Mouse (Mus musculus) ES-Bruce4 (cell line): ENCODE results near the gene 4931440F15Rik.

Experiments
- CTCF ChIP-seq: IDR thresholded peaks from one replicate; pipeline ENCODE4 v1.8.1; 2011; ENCODE audit warnings: low read depth, low read length
- EP300 ChIP-seq: IDR thresholded peaks from 2 replicates; pipeline ENCODE4 v1.6.1; 2011; ENCODE audit warnings: low read depth, low read length; ENCODE audit not compliant: insufficient read depth
- POLR2A ChIP-seq: IDR thresholded peaks from one replicate; pipeline ENCODE4 v1.8.1; 2011; ENCODE audit warnings: low read length; ENCODE audit not compliant: insufficient read depth

- TF ChIP-seq POLR2A (no peak), CTCF (no peak), EP300 (no peak)
Measured at GRCm38 (mm10) chr11:29788921-29789638, 36.4 kb downstream of the 4931440F15Rik start.
